Mouse (Mus musculus) duodenum, adult 2 months (tissue): ENCODE results near the gene Tvp23b. TPM values are rescaled to one million over a fixed set of nuclear protein-coding genes. Genes with fewer than 3 reads are reported as not detected.

Source experiments
- polyA plus RNA-seq: library from polyadenylated mRNA; depleted of rRNA; stranded (reverse); fragments of >200 nt; gene quantifications from 2 replicates; pipeline ENCODE4 v1.2.3, GENCODE M21; 2012; ENCODE audit warnings: low replicate concordance; rRNA removed

Gene Tvp23b
- polyA plus RNA-seq, result 3.1 and 3.8 TPM in 2 replicates

GRCm38 (mm10) chr11:62879220-62880048 is at the start of gene Tvp23b:
Gene Tvp23b (plus strand): TSS chr11:62879455.

GRCm38 (mm10) chr11:62846961-62847654 is 32.1 kb upstream of the Tvp23b start, which contains the start of gene Fbxw10:
Gene Fbxw10 (plus strand): TSS chr11:62847069.

GRCm38 (mm10) chr11:62951012-62951411 is 71.8 kb downstream of the Tvp23b start, which contains the start of gene Cdrt4:
Gene Cdrt4 (plus strand): TSS chr11:62951193.

Other genes with a start within 250 kb of the Tvp23b start
- gene Lrrc75a, start 230.9 kb upstream of the Tvp23b start, polyA plus RNA-seq, result 56.4 and 120 TPM in 2 replicates
- 27.8 and 32.5 TPM in 2 replicates for gene Mmgt2, start 230.8 kb upstream of the Tvp23b start, polyA plus RNA-seq
- 0.39 and 0.88 TPM in 2 replicates for gene Zfp287, start 147.6 kb upstream of the Tvp23b start, polyA plus RNA-seq
- gene Gm10428, start 126.4 kb upstream of the Tvp23b start, polyA plus RNA-seq, result not detected in 2 replicates
- gene Zfp286, start 90.0 kb upstream of the Tvp23b start, polyA plus RNA-seq, result 0.09 and 0.16 TPM in 2 replicates
- 5.0 and 5.5 TPM in 2 replicates for gene Trim16, start 59.2 kb upstream of the Tvp23b start, polyA plus RNA-seq
- gene Fbxw10, start 32.4 kb upstream of the Tvp23b start, polyA plus RNA-seq, result 0.07 and 0.11 TPM in 2 replicates
- not detected in 2 replicates for gene Cdrt4, start 71.7 kb downstream of the Tvp23b start, polyA plus RNA-seq
- gene Tekt3, start 182.2 kb downstream of the Tvp23b start, polyA plus RNA-seq, result not detected in 2 replicates
- 15.4 and 258 TPM in 2 replicates for gene Pmp22, start 249.5 kb downstream of the Tvp23b start, polyA plus RNA-seq